Mouse (Mus musculus): ENCODE results near the gene Tfip11. TPM values are rescaled to one million over a fixed set of nuclear protein-coding genes. Genes with fewer than 3 reads are reported as not detected.

The Tfip11 gene
- total RNA-seq, 4 experiments from 2014 or later: 11.9 to 14.7 (median 14.2) TPM

DNA sequence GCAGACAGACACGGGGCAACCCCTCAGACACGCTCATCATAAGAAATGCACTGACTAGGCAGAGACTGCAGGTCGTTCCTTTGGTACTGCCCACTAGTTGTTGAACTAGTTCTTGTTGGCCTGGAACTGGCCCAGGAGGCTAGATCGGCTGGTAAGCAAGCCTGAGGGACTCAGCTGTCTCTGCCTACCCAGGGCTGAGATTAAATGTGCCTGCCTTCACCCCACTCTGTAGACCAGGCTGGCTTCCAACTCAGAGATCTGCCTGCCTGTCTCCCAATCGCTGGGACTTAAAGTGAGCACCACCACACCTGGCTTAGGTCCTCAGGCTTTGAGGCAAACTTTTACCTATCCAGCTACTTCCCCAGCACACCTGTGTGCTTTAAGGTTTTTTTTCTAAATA, 5.8 kb upstream of the Tfip11 start:
- DNase-seq (ENCODE audit: low spot score in 2 of 2): no peak

DNA sequence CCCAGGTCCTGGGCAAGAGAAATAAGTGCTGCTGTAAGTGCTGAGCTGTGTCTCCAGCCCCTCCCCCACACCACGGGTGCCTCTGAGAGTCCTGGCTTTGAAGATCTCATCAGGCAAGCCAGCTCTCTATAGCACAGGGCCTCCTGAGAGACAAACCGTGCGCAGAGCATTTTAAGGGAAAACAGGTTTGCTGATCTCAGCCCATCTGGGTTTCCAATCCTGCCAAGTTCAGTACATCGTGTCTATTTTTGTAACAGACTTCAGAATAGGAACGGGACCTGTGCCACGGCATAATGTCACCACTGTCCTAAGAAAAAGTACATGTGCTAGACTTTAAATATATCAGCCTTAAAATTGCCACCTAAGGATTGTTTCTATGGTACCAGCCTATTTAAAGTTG, 5.2 kb upstream of the Tfip11 start:
- no peak for DNase-seq (ENCODE audit: low spot score in 2 of 2)

DNA sequence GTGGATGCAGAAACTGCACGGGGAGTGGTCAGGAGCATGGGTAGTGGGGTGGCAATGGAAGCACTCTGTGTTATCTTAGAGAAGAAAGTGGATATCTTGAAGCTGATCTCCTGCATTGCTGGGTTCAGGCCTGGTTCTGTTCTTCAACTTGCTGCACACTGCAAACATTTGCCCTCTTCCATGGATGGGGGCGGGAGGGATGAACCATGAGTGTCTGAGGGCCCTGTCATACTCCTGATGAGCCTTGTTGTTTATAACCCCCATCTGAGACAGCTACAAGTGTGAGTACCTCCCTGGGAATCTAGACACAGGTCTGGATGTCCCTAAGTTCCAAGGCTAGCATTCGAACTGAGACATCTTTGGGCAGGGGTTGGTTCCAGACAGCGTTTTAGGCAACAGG, 4.8 kb upstream of the Tfip11 start:
- DNase-seq (ENCODE audit: low spot score in 2 of 2): no peak

DNA sequence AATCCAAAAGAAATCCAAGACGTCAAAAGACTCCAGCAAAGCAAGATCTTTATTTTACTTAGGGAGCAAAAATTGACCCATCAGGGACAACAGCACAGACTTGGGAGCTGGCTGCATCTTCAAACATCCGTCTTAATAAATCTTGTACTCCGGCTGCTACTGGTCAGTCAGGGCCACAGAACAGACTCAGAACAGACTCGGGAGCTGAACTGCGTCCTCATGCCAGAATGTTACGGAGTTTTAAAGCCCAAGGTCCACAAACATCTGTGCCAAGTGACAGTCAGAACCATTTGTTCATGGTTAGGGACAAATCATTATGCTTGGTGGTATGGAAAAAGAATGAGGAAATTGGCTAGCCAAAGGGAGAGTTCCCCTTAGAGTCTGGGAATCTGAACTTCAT, 2.9 kb upstream of the Tfip11 start:
- DNase-seq (ENCODE audit: low spot score in 2 of 2): no peak

DNA sequence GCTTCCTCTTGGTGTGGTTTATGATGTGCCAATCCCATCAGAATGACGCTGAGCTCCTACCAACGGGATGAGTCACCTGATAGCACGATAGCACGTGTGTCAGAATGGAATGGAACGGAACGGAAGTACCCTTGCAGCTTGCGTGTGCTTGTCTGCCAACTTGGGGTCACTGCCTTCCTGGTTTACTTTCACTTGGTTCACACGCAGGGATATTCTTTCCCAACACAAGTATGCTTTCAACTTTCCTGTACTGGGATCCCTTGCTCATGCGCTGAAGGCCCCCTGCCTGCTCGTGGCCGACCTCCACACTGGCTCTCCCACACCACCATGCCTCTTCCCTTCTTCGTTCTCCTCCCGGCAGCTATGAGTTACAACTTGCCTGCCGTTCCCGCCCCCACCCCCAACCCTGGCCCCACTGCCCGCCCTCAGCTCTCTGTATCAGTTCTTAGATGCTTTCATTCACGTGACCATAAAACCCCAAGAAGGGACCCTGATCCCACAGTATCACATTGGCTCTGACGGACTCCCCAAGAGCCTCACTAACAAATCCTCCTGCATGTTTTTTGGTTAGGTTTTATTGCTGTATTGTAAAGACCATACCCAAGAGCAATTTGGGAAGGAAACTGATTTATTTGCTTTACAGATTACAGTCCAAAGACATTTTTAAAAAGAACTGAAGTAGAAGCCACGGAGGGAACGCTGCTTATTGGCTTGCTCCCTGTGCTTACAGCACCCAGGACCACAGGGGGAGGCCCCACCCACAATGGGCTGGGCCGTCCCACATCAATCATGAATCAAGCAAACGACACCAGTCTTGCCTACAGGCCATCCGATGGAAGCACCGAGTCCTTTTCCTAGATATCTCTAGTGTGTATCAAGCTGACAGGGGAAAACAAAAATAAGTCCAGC, 1.3 kb upstream of the Tfip11 start:
- DNase-seq (ENCODE audit: low spot score in 2 of 2): no peak

DNA sequence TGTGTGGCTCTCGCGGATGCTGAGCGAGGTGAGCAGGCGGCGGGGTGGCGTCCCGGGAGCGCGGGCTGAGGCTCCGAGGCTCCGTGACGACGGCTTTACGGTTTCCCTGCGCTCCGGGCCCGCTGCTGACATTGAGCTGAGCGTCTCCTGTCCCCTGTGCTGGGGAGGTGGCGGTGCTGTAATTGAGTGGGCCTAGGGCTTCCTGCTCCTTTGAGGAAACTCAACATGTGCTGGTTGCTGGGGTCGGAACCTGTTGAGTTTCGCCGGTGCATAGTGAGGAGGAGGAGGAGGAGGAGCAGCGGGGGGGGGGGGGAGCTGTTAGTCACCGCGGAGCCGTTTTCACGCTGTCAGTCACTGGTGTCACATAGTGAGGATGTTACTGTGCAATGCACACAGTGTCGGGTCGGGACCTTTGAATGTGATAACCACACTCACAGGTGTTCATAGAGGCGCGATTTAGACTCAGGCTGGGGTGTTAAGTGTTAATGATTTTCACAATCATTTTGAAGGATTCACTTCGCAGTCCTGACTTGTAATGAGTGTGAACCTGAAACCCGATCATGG, 370 bp downstream of the Tfip11 start:
- DNase-seq (ENCODE audit: low spot score in 2 of 2): no peak

DNA sequence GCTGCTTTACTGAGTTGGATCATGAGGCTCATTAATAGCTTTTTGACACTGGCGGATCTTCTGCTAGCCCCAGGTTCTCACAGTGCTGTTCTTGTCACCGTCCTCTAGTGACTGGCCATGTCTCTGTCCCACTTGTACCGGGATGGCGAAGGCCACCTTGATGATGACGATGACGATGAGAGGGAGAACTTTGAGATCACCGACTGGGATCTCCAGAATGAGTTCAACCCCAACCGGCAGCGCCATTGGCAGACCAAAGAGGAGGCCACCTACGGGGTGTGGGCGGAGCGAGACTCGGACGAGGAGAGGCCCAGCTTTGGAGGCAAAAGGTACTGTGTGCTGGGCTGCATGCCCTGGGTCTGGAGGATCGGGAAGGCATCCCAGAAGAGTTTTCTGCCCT, 1.7 kb downstream of the Tfip11 start:
- DNase-seq (ENCODE audit: low spot score in 2 of 2): no peak

DNA sequence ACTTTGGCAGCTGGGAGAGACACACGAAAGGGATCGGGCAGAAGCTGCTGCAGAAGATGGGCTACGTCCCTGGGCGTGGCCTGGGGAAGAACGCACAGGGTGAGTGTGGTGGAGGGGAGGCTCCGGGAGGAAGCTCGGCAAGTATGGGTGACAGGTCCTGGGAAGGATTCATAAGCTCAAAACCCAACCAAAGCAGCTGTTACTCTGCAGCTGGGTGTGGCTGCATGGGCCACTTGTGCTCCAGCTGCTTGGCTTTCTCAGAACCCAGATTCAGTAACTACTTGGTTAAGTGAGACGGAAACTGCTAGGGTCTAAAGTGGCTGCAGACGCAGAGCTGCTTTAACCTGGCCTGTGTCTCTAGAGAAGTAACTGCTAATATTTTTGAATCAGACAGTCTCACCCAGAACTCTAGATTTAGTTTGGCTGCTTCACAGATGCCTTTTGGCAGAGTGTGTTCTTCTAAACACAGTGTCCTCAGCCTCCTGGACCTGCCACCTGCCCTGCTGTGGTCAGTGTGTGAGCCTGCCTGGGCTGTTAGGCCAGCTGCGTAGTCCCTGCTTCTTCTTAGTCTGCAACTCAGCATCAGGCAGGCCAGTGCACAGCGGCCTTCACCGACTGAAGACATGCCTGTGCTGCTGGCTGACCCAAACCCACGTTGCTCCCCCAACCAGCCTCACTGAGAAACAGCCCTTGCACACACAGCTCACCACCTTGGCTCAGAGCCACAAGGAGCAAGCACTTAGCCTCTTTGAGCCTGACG, 3.8 kb downstream of the Tfip11 start:
- no peak for DNase-seq (ENCODE audit: low spot score in 2 of 2)

DNA sequence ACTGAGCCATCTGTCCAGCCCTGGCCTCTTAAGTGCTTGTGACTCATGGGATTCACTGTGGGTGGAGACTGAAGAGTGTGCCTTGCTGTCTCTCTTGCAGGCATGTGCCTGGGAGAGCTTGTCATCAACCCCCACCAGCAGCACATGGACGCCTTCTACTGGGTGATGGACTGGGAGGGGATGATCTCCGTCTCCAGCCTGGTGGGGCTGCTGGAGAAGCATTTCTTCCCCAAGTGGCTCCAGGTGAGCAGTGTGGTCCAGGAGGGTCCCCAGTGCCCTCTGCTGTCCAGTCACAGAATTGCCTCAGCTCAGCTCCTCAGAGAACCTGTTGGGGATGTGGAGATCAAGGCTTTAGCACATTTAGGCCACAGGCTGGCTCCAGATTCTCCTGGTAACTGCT, 9.3 kb downstream of the Tfip11 start:
- peak in 1 of 2 experiments; percentile 23 for DNase-seq (ENCODE audit: low spot score in 2 of 2)

DNA sequence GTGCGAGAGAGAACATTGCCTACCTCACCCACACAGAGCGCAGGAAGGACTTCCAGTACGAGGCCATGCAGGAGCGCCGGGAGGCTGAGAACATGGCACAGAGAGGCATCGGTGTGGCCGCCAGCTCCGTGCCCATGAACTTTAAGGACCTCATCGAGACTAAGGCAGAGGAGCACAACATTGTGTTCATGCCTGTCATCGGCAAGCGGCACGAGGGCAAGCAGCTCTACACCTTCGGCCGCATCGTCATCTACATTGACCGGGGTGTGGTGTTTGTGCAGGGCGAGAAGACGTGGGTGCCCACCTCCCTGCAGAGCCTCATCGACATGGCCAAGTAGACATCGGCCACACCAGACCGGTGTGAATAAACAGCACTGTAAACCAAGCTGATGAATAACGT, 10.8 kb downstream of the Tfip11 start:
- DNase-seq (ENCODE audit: low spot score in 2 of 2): no peak

DNA sequence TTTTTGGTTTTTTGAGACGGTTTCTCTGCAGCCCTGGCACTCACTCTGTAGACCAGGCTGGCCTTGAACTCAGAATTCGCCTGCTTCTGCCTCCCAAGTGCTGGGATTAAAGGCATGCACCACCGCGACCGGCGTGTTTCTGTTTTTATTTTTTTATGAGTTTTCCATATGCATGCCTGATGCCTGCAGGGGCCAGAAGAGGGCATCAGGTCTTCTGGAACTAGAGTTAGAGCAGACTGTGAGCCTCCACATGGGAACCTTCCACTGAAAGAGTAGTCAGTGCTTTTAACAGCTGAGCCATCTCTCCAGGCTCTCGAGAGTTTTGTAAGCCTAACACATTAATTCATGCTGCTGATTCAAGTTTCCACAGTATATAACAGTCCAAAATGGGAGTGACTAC, 13.1 kb downstream of the Tfip11 start:
- DNase-seq (ENCODE audit: low spot score in 2 of 2): no peak

DNA sequence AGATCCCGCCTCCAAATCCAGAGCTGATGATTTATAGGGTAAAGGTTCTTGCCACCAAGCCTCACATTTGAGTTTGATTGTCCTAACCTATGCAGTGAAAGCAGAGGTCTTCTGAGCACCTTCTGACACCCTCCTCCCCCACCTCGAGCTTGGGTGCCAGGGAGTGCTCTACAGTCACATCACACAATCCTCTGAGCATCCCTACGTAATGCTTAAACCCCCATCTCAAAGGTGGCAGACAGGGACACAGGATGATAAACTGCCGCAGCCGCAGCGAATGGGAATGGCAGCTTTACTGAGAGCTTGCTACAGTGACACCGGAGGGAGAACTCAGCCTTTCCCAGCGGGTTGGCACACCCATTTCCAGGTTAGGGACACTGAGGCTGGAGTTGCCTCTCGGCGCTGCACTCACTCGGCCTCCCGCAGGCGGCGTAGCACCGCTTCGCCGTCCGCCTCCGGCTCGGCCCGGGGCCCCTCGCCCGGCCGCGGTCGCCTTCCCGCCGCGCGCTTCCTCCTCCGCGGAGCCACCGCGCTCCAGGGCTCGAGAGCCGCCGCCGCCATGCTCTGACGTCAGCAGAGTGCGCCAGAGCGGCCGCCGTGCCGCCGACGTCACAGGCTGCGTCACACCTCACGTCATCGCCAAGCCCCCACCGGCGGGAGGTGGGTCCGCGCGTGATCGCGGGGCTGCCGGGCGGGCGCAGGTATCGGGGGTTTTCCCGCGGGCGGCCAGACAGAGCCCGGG, 16.5 kb downstream of the Tfip11 start, which contains the start of the genes Srrd and Hps4:
Gene Srrd, minus strand, starts transcription at position 578 of the 742 bp plus-strand sequence.
Gene Hps4, plus strand, starts transcription at position 621 of the 742 bp plus-strand sequence.
- peak; percentile 48 to 69 for DNase-seq (ENCODE audit: low spot score in 2 of 2)

DNA sequence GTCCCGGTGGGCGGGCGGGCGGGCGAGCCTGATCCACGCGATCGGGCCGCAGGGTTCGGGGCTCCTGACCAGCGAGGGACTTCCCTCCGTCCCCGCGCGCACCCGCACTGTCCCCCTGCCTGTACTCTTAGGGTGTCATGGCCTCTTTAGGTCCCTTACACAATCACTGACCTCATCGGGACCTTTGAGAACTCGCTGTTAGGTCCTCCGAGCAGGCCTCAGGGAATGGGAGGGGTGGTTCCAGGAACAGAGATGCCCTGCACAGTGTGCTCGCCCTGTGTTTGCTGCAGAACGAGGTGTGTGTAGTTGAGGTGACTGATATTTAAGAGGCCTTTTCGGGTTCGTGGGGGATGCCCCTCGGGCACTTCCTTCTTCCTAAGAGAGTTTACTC, 17.0 kb downstream of the Tfip11 start:
- DNase-seq (ENCODE audit: low spot score in 2 of 2): no peak

DNA sequence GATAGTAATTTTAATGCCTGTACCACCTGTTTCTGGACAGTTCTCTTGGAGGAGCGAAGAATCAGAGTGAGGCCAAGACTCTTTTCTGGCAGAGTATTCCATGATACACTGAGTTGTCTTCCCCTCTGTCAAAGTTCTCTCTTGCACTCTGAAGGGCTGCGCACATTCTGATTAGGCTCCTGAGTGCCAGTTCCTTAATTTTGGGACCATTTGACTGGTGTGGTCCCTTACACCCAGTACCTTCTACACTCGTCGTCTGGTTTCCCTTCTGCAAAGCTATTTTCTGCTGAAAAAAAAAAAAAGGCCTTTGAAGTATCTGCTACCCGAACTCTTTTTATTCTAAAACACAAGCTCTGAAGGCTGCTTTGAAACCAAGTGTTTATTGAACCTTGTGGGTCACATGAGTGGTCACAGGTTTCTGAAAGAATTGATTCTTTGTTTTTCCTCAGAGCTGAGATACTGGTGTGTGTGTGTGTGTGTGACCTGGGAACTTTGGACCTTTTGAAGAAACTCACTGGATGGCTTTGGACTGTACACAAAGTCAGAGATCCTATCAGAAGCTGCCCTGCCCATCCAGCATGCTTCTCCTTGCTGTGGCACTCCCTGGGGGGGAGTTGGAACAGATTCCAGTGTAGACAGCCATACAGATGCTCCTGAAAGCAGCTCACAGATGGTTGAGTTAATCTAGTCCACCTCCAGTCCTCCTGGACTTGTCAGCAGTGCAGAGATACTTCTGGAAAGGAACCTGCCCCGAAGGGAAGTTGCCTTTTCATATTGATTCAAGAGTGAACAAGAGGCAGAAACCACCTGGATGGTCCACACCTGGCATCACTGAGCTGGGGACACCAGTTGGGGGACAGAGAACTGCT, 18.2 kb downstream of the Tfip11 start:
- DNase-seq (ENCODE audit: low spot score in 2 of 2): no peak

DNA sequence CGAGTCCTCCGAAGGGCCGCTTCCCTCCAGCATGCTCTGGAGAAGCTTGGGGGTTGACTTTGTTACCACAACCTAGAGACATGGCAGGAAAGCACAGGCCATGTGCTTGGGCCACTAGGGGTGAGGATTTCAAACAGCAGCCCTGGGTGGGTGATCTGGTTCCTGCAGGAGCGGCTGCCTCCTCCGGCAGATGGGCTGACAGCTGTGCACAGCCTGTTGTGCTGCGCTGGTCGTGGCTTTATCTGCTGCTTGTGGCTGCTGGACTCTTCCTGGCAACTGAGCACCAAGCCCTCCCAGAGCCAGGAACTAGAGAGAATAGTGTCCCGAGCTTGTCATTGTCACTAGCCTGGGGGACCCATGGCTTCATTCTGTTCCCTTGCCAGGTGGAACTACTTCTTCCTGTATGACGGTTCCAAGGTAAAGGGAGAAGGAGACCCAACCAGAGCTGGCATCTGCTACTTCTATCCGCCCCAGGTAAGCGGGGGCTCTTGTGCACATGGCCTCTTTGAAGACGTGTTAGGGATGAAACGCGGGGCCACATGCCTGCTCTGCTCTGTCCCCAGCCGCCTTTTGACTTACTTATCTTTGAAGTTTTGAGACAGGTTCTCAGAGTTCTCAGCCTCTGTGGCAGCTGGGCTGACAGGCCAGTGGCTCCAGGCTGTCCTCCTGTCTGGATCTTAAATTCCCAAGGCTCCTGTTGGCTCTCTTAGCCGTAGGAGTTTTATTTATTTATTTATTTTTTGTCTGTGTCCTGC, 20.2 kb downstream of the Tfip11 start:
- no peak for DNase-seq (ENCODE audit: low spot score in 2 of 2)

DNA sequence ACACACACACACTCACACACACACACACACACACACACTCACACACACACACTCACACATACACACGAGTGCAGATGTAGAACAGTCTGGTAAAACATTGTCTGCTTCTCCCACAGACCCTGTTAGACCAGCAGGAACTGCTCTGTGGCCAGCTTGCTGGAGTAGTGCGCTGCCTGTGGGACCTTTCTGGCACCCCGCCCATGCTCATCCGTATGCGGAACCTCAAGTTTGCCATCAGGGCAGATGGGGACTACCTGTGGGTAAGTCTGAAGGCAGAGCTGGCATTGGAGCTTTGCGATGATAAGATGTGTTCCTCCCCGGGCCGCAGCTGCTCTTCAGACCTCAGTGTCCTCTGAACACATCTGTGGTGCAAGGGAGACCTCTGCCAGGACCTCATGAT, 23.0 kb downstream of the Tfip11 start:
- DNase-seq (ENCODE audit: low spot score in 2 of 2): no peak

DNA sequence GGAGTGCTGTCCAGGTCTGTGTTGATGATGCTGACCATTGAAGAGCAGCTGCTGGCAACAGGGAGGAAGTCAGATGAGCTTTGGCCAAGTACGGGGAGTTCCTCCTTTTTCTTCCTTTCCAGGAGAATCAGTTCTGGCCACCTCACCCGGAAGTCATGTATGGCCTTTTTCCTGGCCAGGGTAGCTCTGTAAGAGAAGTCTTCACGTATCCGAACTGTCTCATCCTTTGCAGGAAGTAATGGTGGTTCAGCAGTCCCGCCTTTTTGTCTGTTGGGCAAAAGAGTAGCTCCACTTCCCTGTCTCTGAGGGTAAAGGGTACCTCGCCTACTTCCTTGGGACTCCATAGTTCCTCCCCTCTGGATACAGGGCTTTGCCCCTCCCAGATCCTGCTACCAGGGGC, 29.3 kb downstream of the Tfip11 start:
- no peak for DNase-seq (ENCODE audit: low spot score in 2 of 2)

DNA sequence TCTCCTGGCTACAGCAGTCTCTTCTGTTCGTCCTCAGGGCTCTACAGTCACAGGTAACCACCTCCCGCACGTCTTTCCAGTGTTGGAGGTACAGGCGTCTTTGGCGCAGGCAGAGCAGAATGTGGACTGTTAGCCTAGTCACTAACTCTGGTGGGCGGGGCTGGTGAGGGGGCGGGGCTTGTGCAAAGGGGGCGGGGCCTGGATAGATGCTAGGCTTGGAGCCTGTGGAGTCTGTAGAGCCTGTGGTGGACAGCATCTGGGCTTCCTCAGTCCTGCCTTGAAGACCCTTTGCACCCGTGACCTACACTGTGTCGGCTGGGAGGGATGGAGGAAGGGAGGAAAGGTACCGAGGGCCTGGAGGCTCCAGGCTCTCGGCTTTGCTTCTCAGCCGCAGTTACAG, 29.8 kb downstream of the Tfip11 start, which contains the start of gene Gm6583:
Gene Gm6583, minus strand, starts transcription at position 124 of the 400 bp plus-strand sequence.
- DNase-seq (ENCODE audit: low spot score in 2 of 2): no peak

DNA sequence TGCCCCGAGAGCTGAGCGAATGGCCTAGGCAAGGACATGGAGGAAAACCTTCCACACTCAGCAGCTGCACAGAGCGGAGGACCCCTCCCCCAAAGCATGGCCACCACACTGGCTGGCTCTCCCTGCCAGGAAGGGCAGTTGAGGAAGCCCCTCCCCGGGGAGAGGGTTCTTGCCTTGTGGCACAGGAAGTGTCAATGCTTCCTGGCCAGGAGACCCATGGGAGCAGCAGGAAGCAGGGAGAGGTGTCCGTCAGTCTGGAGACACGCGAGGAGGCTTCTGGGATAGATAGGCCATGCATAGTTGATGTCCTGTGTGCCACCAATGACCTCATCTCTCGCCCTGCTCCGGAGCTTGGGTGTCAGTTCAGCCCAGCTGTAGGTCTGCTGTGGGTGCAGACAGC, 30.2 kb downstream of the Tfip11 start:
- no peak for DNase-seq (ENCODE audit: low spot score in 2 of 2)

DNA sequence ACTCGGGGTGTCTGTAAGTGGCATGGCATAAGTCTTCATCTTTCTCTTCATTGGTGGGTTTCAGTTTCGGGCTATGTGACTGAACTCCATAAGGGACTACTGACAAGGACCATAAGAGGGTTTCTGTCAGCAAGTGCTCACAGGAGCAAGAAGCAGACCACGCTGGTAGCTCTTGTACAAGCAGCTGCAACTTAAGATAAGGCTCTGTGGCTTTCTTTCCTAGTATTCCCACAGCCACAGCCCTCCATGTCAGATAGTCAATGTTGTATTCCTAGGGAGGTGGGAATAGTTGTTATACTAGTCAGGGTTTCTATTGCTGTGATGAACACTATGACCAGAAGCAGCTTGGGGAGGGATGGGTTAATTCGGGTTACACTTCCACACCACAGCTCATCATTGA, 33.4 kb downstream of the Tfip11 start:
- no peak for DNase-seq (ENCODE audit: low spot score in 2 of 2)

All from gastrocnemius, adult 8-10 months (tissue).